Mouse (Mus musculus): Measurements from ENCODE around the gene Mllt1. TPM values are rescaled to one million over a fixed set of nuclear protein-coding genes. Genes with fewer than 3 reads are reported as not detected.

Mllt1 gene
- total RNA-seq, 2 experiments from 2014 or later, result 11.0 to 11.2 TPM

Other genes with a start within 250 kb of the Mllt1 start
- 108 and 113 TPM in 2 replicates for gene Ndufa11, start 217.6 kb downstream of the Mllt1 start, total RNA-seq (2015)
- 77.8 and 92.8 TPM in 2 replicates for gene Ndufa11, start 217.6 kb downstream of the Mllt1 start, total RNA-seq (2017)
- 3.6 and 4.1 TPM in 2 replicates for gene Vmac, start 217.4 kb downstream of the Mllt1 start, total RNA-seq (2015)
- 2.7 and 2.8 TPM in 2 replicates for gene Vmac, start 217.4 kb downstream of the Mllt1 start, total RNA-seq (2017)
- not detected in 2 replicates for gene Nrtn, start 177.9 kb downstream of the Mllt1 start, total RNA-seq (2015)
- gene Nrtn, start 177.9 kb downstream of the Mllt1 start, total RNA-seq (2017), result not detected in 2 replicates
- gene Dus3l, start 170.7 kb downstream of the Mllt1 start, total RNA-seq (2015), result 8.4 and 8.7 TPM in 2 replicates
- 10.5 and 14.6 TPM in 2 replicates for gene Dus3l, start 170.7 kb downstream of the Mllt1 start, total RNA-seq (2017)
- 0.32 and 0.85 TPM in 2 replicates for gene Prr22, start 165.2 kb downstream of the Mllt1 start, total RNA-seq (2015)
- not detected in 2 replicates for gene Prr22, start 165.2 kb downstream of the Mllt1 start, total RNA-seq (2017)
- gene Rfx2, start 104.4 kb downstream of the Mllt1 start, total RNA-seq (2015), result 5.0 and 5.2 TPM in 2 replicates
- 1.7 and 2.8 TPM in 2 replicates for gene Rfx2, start 104.4 kb downstream of the Mllt1 start, total RNA-seq (2017)
- not detected in 2 replicates for gene Acsbg2, start 61.0 kb downstream of the Mllt1 start, total RNA-seq (2015)
- gene Acsbg2, start 61.0 kb downstream of the Mllt1 start, total RNA-seq (2017), result not detected in 2 replicates
- 0.32 and 0.40 TPM in 2 replicates for gene 1700061G19Rik, start 59.9 kb downstream of the Mllt1 start, total RNA-seq (2015)
- 0.07 and 0.53 TPM in 2 replicates for gene 1700061G19Rik, start 59.9 kb downstream of the Mllt1 start, total RNA-seq (2017)
- not detected in 2 replicates for gene Acer1, start 46.7 kb upstream of the Mllt1 start, total RNA-seq (2015)
- gene Acer1, start 46.7 kb upstream of the Mllt1 start, total RNA-seq (2017), result 0.04 TPM in 1 of 2 replicates, not detected in the other
- gene Clpp, start 54.9 kb upstream of the Mllt1 start, total RNA-seq (2015), result 19.1 and 20.0 TPM in 2 replicates
- gene Clpp, start 54.9 kb upstream of the Mllt1 start, total RNA-seq (2017), result 25.1 and 27.3 TPM in 2 replicates
- 13.0 and 14.0 TPM in 2 replicates for gene Alkbh7, start 61.9 kb upstream of the Mllt1 start, total RNA-seq (2015)
- 7.6 and 12.8 TPM in 2 replicates for gene Alkbh7, start 61.9 kb upstream of the Mllt1 start, total RNA-seq (2017)
- gene Pspn, start 64.6 kb upstream of the Mllt1 start, total RNA-seq (2015), result not detected in 2 replicates
- gene Pspn, start 64.6 kb upstream of the Mllt1 start, total RNA-seq (2017), result not detected in 2 replicates
- gene Gtf2f1, start 75.9 kb upstream of the Mllt1 start, total RNA-seq (2015), result 41.1 and 45.2 TPM in 2 replicates
- gene Gtf2f1, start 75.9 kb upstream of the Mllt1 start, total RNA-seq (2017), result 88.0 and 95.6 TPM in 2 replicates
- gene Gm17949, start 76.1 kb upstream of the Mllt1 start, total RNA-seq (2015), result not detected in 2 replicates
- gene Gm17949, start 76.1 kb upstream of the Mllt1 start, total RNA-seq (2017), result not detected in 2 replicates
- gene Khsrp, start 96.1 kb upstream of the Mllt1 start, total RNA-seq (2015), result 56.0 and 66.5 TPM in 2 replicates
- gene Khsrp, start 96.1 kb upstream of the Mllt1 start, total RNA-seq (2017), result 43.9 and 57.7 TPM in 2 replicates
- not detected in 2 replicates for gene Slc25a41, start 106.2 kb upstream of the Mllt1 start, total RNA-seq (2015)
- not detected in 2 replicates for gene Slc25a41, start 106.2 kb upstream of the Mllt1 start, total RNA-seq (2017)
- 0.51 TPM in 1 of 2 replicates, not detected in the other for gene Crb3, start 123.7 kb upstream of the Mllt1 start, total RNA-seq (2015)
- not detected in 2 replicates for gene Crb3, start 123.7 kb upstream of the Mllt1 start, total RNA-seq (2017)
- 4.1 and 5.8 TPM in 2 replicates for gene Slc25a23, start 124.4 kb upstream of the Mllt1 start, total RNA-seq (2015)
- gene Slc25a23, start 124.4 kb upstream of the Mllt1 start, total RNA-seq (2017), result 0.49 and 0.77 TPM in 2 replicates
- 69.7 and 73.9 TPM in 2 replicates for gene Dennd1c, start 143.1 kb upstream of the Mllt1 start, total RNA-seq (2015)
- 21.2 and 35.8 TPM in 2 replicates for gene Dennd1c, start 143.1 kb upstream of the Mllt1 start, total RNA-seq (2017)
- 0.13 TPM in 1 of 2 replicates, not detected in the other for gene Tubb4a, start 152.4 kb upstream of the Mllt1 start, total RNA-seq (2015)
- gene Tubb4a, start 152.4 kb upstream of the Mllt1 start, total RNA-seq (2017), result 0.11 and 0.41 TPM in 2 replicates
- 3.9 and 6.3 TPM in 2 replicates for gene Tnfsf9, start 169.9 kb upstream of the Mllt1 start, total RNA-seq (2015)
- gene Tnfsf9, start 169.9 kb upstream of the Mllt1 start, total RNA-seq (2017), result 1.5 and 2.2 TPM in 2 replicates
- gene Cd70, start 214.4 kb upstream of the Mllt1 start, total RNA-seq (2015), result not detected in 2 replicates
- gene Cd70, start 214.4 kb upstream of the Mllt1 start, total RNA-seq (2017), result not detected in 2 replicates

Measured in megakaryocyte, adult 5-6 weeks (primary cell).